Mouse (Mus musculus) brain, embryonic 14.5 days (tissue): ENCODE measurements around the gene Kcnip4. TPM values are rescaled to one million over a fixed set of nuclear protein-coding genes. Genes with fewer than 3 reads are reported as not detected.

Experiments used
- DNase-seq: peaks from one replicate; pipeline ENCODE4 v3.0.0-alpha.2; 2011; ENCODE audit warnings: low read depth
- CTCF ChIP-seq: fragments of 200-500 bp; IDR thresholded peaks from 2 replicates; pipeline ENCODE4 v1.5.1; 2012; ENCODE audit warnings: inconsistent platforms, mild to moderate bottlenecking, moderate library complexity, borderline replicate concordance; ENCODE audit not compliant: insufficient read depth, insufficient read length; ENCODE audit errors: extremely low read depth
- POLR2A ChIP-seq: fragments of 200-500 bp; IDR thresholded peaks from 2 replicates; pipeline ENCODE4 v1.6.1; 2012; ENCODE audit warnings: mild to moderate bottlenecking, inconsistent platforms, borderline replicate concordance; ENCODE audit not compliant: poor library complexity, insufficient read depth, insufficient read length, severe bottlenecking; ENCODE audit errors: extremely low read depth
- polyA plus RNA-seq: library from polyadenylated mRNA; depleted of rRNA; stranded (reverse); fragments of >200 nt; gene quantifications from 2 replicates; pipeline ENCODE4 v1.2.3, GENCODE M21; 2012

Kcnip4 gene
- polyA plus RNA-seq, 1 experiment = 7.5 TPM

DNA sequence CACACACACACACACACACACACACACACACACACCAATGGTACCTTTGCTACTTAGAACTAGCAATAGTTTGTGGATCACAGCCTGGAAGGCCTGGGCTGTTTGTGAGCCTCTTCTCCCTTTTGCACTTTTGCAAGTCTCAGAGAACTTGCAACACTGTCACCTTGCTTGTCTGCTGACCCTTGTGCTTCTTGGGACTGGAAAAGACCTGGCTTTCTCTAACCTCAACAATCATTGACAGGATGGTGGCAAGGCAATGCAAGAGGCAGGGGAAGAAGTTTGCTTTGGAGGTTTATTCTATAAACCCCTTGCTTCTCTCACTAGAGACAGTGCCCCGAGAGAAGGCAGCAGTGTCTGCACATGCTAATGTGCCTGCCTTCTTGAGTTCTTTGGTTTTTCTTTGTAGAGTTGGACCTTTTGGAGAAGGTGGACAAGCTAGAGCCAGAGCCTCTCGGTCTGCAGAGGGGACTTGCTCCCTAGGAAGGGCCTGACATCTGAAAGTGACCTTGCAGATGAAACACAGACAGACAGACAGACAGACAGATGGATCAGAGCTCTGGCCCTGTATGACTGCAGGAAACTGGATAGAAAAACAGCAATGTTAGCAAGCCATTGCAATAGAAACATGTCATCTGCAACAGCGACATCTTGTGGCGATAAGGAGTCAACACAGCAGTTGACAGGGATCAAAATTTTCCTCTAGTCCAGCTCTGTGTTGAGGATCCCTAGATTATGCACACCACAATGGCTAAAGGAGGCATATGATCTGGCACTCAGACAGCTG lies 174.4 kb downstream of the Kcnip4 start:
- TF ChIP-seq CTCF (peak; percentile 79; the same call in 1 of the 2 replicates), POLR2A (no peak)
- DNase-seq = peak; percentile 83

DNA sequence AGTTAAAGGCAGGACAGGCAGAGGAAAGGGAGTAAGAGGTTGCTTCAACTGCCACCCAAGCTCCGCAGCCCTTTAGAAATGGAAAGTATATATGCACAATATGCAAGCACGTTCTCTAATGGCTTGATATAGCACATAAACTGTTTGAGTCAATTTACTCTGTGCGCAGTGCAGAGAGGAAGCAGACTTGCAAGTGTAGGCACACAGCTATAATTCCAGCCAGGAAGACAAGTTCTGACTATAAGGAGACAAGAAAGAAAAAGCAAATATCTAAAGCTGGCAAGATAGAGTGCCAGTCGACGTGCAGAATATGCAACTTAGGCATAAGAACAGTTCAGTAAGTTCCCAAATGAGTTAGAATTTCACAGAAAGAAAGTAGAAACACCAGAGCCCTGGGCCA lies 175.2 kb downstream of the Kcnip4 start:
- DNase-seq = no peak
- TF ChIP-seq POLR2A (no peak), CTCF (no peak)

DNA sequence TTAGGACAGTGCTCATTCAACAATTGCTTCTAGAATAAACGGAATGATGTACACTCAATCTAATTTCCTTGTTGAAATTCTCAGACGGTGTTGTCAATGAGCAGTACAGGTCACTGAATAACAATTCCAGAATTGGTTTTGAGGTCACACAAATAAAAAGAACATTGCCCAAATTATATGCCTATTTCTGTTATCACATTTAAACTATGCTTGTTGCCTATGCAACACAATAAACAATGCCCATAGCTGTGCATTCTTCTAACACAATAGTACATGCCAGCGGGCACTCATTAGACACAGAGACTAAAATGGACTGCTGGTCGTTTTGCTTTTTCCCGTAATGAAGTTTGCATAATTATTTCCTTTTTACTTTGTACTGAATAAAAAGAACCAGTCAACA lies 176.2 kb downstream of the Kcnip4 start:
- DNase-seq = no peak
- TF ChIP-seq POLR2A (no peak), CTCF (no peak)

DNA sequence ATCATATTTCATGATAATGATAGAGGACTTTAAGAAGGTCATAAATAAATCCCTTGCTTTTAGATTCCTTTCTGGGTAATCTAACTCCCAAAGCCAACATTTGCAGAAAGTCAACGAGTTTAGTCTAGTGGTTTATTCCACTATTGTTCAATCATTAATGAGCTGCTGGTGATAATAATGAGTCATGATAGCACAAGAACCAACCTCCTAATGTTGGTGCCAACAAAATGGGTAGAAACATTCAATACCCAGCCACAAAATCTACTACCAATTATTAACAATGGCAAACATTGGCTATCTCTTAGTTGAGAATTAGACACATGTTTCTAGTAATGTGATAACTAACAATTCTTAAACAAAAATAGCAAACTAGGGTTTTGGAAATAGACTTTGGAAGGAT lies 180.1 kb downstream of the Kcnip4 start:
- no peak for DNase-seq
- no peak for TF ChIP-seq CTCF
- no peak for TF ChIP-seq POLR2A

DNA sequence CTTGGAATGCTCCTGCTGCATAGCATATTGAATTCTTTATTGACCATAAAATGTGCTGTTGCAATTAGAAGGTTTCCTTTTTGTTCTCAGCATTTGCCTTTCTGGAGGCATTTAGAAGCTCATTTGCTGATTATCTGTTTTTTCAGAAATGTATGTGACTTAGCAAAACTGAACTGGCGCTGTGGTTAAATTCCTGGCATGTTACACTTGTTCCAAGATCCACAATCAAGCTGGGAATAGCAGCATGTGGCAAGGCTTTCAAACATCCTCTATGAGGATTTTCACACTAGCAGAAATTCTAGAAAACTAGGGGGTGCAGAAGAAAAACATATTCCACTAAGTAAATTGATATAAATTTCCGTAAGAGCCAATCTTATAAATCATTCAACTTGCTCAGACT lies 187.5 kb downstream of the Kcnip4 start:
- TF ChIP-seq CTCF = no peak

DNA sequence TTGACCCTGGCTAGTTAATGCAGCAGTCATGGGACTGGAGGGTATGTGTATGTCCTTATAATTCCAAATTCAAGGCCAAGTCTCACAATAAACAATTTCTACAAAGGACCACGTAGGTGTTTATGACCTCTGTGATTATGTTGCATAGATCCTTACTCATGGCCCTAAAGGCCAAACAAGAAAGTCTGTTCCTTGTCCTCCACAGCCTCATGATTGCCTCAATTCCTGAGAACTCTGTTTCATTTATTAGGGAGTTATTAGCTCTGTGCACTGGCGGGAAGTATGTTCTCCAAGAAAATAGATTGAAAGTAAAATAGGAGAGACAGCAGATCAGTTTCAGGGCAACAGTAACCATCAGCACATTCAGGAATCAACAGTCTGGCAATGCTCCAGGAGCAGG lies 191.6 kb downstream of the Kcnip4 start:
- no peak for DNase-seq
- TF ChIP-seq CTCF (no peak), POLR2A (no peak)

More for the DNA sequence above, 187.5 kb downstream of the Kcnip4 start:
- peak; percentile 60 for DNase-seq

DNA sequence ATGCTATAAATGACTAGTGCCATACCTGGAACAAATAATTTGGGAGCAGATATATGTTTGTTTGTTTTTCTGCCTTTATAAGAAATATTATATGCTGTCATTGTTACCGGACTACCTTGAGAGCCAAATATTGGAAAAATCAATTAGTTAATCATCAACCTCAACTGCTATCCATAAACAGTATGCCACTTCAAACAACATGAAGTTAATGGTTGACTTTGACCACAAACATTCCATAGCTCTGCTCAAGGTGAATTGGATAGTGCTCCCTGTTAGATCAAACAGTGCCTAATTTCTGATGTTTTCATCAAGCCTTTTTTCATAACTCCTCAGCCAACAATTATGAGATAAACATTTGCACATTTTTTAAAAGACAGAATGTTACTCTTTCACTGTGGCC lies 195.7 kb downstream of the Kcnip4 start:
- no peak for DNase-seq
- TF ChIP-seq CTCF (no peak), POLR2A (no peak)

DNA sequence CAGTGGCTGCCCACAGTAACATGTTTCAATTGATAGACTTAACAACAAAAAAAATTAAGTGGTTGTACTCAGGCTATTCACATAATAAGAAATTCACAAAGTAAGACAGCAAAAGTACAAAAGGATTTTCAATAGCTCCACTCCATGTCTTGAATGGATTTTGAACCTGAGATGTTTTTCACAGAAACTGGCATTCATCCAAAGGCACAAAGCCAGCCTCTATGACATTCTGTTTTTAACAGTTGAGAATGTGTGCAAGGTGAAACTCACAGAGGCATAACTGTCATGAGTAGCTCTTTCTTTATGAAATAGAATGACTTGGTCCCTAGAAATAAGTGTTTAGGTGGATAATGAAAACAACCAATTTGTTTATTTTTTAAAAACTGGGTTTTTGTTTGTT lies 206.0 kb downstream of the Kcnip4 start:
- TF ChIP-seq CTCF (no peak), POLR2A (no peak)

DNA sequence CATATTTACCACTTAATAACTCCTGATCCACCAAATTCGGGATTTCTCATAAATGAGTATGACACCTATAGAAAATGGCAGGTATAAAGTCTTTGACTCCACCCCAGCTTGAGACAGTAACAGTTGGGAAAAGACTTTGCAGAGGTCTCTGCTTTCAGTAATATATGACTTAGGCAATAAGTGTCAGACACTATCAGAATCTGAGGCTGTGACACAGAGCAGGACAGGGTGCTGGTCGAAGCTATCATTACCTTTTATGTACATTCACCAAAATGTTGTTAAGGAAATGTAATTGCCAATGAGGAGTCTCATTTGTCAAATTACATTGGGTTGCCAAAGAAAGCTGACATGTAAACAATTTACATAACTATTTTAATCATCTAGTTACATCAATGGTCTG lies 206.8 kb downstream of the Kcnip4 start:
- no peak for DNase-seq
- no peak for TF ChIP-seq POLR2A
- no peak for TF ChIP-seq CTCF

More for the DNA sequence above, 206.0 kb downstream of the Kcnip4 start:
- DNase-seq = peak; percentile 11

DNA sequence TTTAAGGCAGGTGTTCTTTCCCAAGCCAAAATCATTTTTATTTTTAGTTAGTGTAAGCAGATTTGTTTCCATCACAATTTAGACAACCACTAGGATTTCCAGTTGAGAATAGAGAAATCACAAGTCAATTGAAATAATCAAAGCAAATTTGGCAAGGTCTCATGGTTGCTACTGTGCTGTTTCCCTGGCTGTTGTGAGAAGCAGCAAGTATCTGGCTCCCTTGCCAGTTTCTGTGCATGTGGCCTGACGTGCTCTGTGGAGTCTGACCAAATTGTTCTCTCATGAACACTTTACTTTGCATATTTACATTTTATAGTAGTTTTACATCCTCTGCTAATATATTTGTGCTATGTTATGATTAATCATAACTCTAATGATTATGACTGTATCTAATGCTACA lies 217.9 kb downstream of the Kcnip4 start:
- peak; percentile 42 for DNase-seq
- TF ChIP-seq CTCF = no peak
- TF ChIP-seq POLR2A = no peak

DNA sequence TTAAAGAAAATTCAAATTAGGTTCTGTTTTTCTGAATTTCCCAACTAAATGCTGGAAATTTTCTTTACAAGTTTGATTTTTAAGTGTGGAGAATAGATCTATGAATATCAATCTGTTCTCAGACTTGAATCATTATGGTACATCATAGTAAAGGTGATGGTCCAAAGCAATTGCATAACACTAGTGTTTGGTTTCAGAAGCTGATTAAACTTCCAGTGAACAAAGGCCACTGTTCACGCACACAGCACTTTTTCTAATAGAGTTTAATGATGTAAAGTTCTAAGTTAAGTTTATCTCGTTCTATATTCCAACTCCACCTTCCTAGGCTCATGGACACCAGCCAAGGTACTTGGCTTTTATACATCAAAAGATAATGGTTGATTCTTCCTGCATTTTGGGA lies 219.4 kb downstream of the Kcnip4 start:
- DNase-seq = no peak
- TF ChIP-seq CTCF (no peak), POLR2A (no peak)

DNA sequence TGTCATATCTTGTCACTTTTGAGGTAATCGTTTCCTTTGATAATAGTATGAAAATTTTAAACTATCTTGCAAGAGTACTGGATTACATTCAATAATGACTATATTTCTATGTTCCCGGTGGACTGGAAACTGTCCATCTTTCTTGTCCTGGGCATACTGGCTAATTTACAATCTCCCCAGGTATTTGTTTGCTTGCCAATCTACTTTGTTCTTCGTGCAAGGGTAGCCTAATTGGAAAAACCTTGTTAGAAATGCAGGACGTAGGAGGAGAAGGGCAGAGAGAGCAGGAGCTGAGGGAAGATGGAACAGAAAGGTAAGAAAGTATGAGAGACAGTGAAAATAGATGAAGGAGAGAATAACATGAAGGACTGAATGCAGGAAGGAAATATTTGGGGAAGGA lies 226.1 kb downstream of the Kcnip4 start:
- no peak for DNase-seq
- TF ChIP-seq POLR2A = no peak
- TF ChIP-seq CTCF = no peak

DNA sequence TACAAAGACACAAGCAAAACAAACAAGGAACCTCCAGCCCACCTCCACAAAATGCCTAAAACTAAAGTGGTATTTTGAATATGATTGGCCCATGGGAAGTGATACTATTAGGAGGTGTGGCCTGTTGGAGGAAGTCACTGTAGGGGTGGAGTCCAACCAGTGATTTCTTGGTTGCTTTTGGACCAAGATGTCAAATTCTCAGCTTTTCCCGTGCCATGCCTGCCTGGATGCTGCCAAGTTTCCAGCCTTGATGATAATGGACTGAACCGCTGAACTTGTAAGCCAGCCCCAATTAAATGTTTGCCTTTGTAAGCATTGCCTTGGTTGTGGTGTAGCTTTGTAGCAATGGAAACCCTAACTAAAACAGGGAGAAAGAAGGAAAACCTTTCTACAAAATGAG lies 232.3 kb downstream of the Kcnip4 start:
- no peak for TF ChIP-seq CTCF
- TF ChIP-seq POLR2A = no peak
- no peak for DNase-seq

DNA sequence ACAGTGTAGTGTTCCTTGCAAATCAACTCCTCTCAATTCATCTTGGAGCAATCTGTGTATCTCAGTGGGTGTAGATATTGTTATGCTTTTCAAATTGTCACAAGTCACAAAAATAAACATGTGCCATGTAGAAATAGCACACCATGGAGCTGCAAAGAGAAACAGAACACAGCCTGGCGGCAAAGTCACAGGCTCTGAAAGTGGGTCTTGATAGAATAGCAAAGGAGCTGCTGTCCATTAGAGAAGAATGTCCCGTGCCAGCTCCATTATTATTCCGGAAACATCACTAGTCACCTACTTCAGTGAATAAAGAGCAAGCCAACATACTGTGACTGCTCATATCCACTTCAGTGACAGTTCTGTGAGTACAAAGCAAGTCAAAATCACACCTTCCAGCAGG lies 232.9 kb downstream of the Kcnip4 start:
- no peak for TF ChIP-seq CTCF
- no peak for TF ChIP-seq POLR2A
- DNase-seq = no peak
